Mouse (Mus musculus): ENCODE measurements around the gene Ssu2.

DNA sequence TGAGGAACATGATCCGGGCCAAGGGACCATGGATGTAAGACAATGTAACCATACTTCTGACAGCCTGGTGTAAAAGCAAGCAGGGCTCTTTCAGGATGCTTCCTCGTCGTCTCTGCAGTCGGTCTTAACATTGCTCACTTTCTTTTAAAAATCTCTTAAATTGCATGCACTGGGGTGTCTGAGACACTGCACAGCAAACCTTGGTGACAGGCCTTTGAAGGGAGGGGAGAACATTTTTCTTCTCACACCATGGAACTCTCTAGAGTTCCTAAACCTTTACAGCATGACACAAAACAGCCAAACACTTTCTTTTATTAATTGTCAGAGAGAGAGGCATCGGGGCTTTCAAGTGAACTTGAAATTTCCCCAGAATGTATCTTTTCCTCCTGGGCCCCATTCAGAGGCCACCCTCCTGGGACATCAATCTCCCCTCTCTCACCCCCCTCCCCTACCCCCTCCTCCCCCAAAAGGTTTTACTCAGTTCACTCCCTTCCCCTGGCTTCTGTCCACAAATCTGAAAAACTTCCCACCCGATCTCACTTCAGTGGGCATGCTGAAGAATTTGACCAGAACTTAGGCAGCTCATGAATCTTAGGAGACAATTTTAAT is 78.4 kb downstream of the Ssu2 start:
- TF ChIP-seq POLR2A (IDR thresholded peaks at IDR 0.05; ENCODE audit: borderline replicate concordance, control insufficient read depth, low read depth, low read length) = no peak
- TF ChIP-seq CTCF (IDR thresholded peaks at IDR 0.05; ENCODE audit: control insufficient read depth, insufficient read depth, low read length) = no peak
